Mouse (Mus musculus) right cerebral cortex, postnatal 4 days (tissue): ENCODE measurements around the gene Nmu.
A peak's percentile ranks its signal among the peaks of the same experiment; 100 is the strongest.

Experiments used
- DNase-seq: peaks from one replicate; pipeline ENCODE4 v3.0.0-alpha.2; 2022

Gene Nmu

DNA sequence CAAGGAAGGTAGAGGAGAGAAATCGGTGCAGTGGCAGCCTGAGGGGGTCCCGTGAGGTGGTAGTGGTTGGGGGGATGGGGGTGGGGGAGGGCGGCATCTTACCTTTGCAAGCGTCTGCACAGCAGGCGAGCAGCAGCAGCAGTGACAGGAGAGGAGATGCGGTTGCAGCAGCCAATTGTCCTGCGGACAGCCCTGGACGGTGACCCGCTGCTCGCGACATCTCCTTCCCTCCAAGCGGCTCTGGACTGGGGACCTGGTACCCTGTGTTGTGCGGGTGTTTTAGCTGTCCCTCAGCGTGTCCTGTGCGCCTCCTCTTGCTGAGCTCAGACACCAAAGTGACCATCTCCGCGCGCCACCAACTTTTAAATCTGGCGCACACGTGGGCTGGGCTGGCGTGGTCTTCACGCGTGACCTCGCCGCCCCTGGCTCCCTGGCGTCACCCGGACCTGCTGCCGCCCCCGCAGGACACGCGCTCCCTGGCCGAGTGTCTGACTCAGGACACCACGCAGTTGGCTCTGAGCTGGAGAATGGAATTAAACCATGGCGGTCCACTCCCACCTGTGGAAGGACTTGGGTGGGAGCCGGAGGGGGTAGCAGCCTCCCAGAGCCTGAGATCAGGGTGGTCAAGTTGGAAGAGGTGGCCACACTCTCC lies at the start of gene Nmu:
Gene Nmu (minus strand): TSS at position 336 of the 652 bp plus-strand sequence.
- DNase-seq: no peak

- DNase-seq: no peak
Observed at GRCm38 (mm10) chr5:76411697-76412096, 48.1 kb upstream of the Nmu start.

GRCm38 (mm10) chr5:76394382-76394781 lies 30.8 kb upstream of the Nmu start:
- no peak for DNase-seq

DNA sequence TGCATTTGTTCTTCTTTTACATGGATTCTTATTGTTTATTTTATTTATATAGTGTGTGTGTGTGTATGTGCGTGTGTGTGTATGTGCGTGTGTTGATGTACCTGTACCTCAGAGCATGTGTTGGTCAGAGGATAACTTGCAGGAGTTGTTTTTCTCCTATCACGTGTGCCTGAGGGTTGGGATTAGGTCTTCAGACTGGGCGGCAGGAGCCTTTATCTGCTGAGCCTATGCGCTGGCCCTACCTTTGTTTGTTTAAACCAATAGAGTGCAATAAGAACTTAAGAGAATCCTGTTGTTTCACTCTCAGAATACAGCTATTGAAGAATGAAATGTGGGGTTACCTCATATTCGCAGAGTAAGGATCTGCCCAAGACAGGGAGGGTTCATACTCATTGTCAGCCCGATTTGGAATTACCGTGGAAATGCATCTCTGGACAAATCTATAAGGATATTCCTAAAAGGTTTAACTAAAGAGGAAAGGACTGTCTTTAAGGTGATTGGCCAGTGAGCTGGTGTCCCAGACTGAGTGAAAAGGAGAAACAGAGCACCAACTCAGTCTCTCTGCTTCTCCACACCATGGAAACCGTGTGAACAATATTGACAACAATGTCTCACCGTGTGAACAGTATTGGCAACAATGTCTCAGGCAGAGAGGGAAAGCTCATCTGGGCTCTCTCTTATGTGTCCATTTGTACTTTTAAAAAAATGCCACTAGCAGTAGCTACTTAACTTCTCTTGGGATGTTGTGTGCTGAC lies 25.6 kb upstream of the Nmu start:
- DNase-seq: no peak

DNA sequence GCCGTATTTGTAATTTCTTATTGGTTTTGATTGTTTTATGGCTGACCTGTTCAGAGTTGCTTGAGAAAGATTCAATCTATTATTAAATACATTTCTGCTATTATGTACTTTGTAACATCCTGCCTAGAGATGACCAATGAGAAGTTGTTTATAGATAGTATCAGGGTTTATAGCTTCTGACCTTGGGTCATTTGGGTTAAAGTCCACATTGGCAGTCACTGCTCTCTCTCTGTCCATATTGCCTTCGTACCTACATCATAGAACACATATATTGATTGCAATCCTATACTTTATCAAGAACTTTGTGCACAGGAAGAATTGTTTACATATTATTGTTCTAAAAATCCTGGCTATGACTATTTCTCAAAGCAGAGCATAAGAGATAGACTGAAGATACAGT lies 24.9 kb upstream of the Nmu start:
- no peak for DNase-seq

DNA sequence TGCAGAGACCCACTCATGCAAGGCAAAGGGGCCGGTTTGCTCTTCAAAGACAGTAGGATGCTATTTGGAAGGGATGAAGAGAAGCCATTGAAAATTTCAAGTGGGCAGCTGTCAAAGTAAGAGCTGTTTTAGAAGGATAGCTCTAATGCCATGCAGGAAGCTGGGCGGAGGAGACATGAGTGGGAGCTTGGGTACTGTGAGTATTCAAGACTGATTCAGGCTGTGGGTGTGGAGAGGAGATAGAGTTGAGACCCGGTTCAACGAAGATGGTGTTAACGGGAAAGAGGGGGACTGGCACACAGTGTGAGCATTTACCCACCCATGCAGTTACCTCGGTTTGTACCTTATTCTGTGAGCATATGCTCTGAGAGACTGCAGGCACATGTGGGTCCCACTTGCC lies 20.1 kb upstream of the Nmu start:
- no peak for DNase-seq

DNA sequence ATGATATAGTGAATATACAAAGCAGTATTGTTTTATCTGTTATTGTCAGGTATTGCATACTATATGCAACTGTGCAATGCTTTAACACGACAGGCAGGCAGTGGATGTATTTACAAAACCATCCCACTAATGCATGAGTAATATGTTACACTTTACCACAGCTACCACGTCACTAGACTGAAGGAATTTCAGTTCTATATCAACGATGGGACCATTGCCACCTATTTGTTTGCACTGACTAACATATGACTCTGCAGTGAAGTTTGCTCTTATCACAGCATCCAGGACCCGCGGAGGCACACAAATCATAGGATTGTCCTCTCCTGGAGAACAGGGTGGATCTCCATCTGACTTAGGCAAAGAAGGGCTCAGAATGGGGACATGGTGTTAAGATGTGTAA lies 18.2 kb upstream of the Nmu start:
- DNase-seq: no peak

DNA sequence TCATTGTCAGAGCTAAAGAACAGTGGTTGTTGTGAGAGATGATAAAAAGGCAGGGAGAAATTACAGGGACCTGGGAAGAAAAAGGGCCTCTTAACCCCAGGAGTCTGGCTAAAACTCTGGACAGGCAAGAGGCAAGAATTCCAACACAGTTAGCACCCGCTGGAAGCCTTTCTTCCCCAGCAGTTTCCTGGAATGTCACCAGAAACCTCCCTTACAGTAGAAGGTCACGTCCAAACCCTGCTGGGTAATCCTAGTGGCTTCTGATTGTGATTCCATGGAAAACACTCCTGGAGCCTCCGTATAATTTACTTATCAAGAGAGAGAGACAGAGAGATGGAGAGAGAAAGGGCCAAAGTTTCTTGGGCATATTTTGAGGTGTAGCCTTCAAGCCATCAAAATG lies 15.6 kb upstream of the Nmu start:
- no peak for DNase-seq

- DNase-seq: no peak
Observed at GRCm38 (mm10) chr5:76369215-76369840, 5.7 kb upstream of the Nmu start.

DNA sequence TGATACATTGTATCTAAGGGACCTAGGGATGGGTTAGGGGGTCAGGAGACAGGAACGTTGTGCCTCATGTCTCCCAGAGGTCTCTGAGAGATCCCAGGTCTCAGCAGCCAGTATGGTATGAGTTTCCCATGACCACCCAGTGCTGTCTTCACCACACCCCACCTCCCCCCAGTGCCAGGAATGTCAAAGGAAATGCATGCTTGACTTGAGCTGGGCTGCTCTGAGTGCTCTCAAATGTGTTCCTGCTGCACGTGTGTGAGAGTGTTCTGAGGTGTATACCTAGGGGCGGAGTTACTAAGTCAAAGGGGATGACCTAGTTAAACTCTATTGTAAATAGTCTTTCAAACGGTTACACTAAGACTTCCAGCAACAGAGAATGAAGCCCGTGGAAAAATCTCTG lies 1.8 kb upstream of the Nmu start:
- DNase-seq: no peak

DNA sequence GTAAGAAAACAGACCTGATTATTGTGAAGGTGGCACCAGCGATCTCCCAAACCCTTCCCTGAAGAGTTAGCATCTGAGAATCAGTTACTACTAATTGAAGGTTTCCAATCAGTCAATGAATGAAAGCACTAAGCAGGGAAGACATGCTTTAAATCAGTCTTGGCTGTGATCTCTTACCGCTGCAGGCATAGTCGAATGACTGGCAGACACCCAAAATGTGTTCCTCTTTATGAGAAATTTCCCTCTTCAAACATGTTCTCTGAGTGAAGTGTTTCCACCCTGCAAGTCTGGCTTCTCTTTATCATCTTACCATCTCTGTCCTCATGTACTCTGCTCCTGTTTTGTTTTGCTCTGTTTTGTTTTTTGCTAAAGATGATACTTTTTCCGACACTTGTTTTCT lies 2.8 kb downstream of the Nmu start:
- no peak for DNase-seq

GRCm38 (mm10) chr5:76360057-76360456 lies 3.5 kb downstream of the Nmu start:
- DNase-seq: no peak

- DNase-seq: peak; percentile 27
Observed at GRCm38 (mm10) chr5:76351953-76352611, 11.5 kb downstream of the Nmu start.

DNA sequence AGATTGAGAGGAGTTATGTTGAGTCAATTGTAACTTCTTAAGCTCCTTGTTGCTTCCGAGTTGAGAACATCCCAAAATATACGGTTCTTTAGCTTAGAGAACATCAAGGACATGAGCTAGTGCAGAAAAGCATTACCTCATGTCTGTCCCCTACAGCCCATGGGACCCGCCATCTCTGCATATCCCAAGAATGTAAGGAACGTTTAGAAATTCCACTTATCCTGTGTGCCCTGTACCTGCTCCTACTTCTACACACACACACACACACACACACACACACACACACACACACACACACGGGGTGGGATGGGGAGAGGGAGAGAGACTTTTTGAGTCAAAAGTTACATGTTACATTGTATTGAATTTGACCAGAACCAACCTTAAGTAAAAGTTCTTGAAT lies 12.1 kb downstream of the Nmu start:
- no peak for DNase-seq

DNA sequence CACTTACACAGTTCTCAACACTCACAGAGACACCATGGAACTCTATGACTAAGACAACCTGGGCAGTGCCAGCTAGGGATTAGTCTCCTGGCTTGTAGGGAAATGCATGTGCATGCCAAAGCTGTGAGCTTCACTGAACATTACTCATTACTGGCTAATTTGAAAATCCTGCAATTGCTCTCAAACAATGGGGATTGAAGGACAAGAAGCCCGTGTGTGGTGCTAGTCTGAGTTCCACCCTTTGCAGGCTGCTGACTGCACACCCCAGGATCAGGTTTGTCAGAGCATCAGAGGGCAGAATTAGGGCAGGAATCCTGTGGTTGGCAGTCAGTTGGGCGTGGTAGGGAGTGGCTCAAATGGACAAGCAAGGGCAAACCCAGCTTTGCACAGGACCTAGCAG lies 17.5 kb downstream of the Nmu start:
- no peak for DNase-seq

DNA sequence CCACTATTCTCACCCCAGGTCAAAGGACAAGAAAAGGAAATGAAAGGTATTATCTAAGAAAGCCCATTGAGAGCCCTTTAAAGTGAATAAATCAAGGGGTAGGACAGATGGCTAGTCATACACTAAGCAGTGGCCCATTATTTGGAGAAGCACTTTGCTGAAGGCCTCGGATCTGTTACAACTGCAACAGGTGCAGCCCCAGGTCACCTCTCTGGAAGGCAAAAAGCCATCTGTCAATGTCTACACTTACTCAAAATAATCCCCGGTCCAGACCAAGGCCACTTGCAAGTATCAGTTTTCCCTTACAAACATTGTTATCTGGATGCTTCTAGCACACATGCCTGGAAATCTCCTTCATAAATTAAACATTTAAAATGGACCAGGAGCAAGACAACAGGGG lies 22.7 kb downstream of the Nmu start:
- DNase-seq: no peak

GRCm38 (mm10) chr5:76337100-76337499 lies 26.5 kb downstream of the Nmu start:
- no peak for DNase-seq

- DNase-seq: no peak
Observed at GRCm38 (mm10) chr5:76333833-76334232, 29.8 kb downstream of the Nmu start.

DNA sequence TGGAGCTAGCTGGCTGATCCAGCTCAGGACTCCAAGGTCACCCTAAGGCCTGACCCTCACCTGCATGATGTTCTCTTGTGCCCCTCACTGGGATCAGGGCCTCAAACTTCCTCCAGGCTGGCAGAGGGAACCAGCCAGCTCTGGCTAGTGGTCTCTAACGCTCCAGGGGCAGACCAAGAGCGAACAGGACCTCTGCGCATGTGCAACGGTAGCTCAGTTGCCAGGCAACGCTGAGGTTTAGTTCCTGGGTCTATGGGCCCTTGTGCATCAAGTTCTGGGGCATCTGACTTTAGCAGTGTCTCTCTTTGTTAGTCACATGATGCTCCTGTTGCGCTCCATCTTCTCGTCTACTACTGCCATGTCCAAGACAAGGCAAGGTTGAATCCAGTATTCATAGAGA lies 32.6 kb downstream of the Nmu start, which contains the start of gene Pdcl2:
Gene Pdcl2 (minus strand): TSS at position 204 of the 400 bp plus-strand sequence.
- no peak for DNase-seq

GRCm38 (mm10) chr5:76327296-76327695 lies 36.3 kb downstream of the Nmu start:
- DNase-seq: no peak

GRCm38 (mm10) chr5:76325113-76325512 lies 38.5 kb downstream of the Nmu start:
- DNase-seq: no peak

GRCm38 (mm10) chr5:76321249-76322196 lies 42.1 kb downstream of the Nmu start:
- no peak for DNase-seq
